Mouse (Mus musculus) embryonic fibroblast, embryonic 13.5 days (primary cell): ENCODE data around the gene Ints11. TPM values are rescaled to one million over a fixed set of nuclear protein-coding genes. Genes with fewer than 3 reads are reported as not detected.

Experiments
- H3K27ac ChIP-seq: 2 replicates; pipeline ENCODE4 v1.5.1; 2012; ENCODE audit warnings: low read length, control low read depth, inconsistent platforms; ENCODE audit not compliant: insufficient read depth
- H3K4me1 ChIP-seq: 2 replicates; pipeline ENCODE4 v1.6.1; 2011; ENCODE audit warnings: low read length; ENCODE audit not compliant: control insufficient read depth, insufficient read depth
- H3K4me3 ChIP-seq: 2 replicates; pipeline ENCODE4 v1.5.1; 2011; ENCODE audit warnings: mild to moderate bottlenecking, control low read depth, low read length; ENCODE audit not compliant: insufficient read depth
- CTCF ChIP-seq: IDR thresholded peaks from 2 replicates; pipeline ENCODE4 v1.5.1; 2011; ENCODE audit warnings: mild to moderate bottlenecking, control low read depth, low read length, moderate library complexity, borderline replicate concordance; ENCODE audit not compliant: insufficient read depth
- POLR2A ChIP-seq: IDR thresholded peaks from 2 replicates; pipeline ENCODE4 v1.6.1; 2011; ENCODE audit warnings: low read depth, mild to moderate bottlenecking, control low read depth, low read length, moderate library complexity
- polyA plus RNA-seq: library from polyadenylated mRNA; stranded (reverse); fragments of >200 nt; gene quantifications from 2 replicates; pipeline ENCODE4 v1.2.4, GENCODE M21; 2011; ENCODE audit warnings: low read depth; ENCODE audit not compliant: missing spikeins, insufficient read length

Ints11 gene
- polyA plus RNA-seq, 1 experiment: 33.2 TPM

- Histone ChIP-seq H3K4me1 (no peaks in the 10 kb centered on the region; the same call in 1 of the 2 replicates), H3K27ac (no peak overlapping the region), H3K4me3 (no peak overlapping the region)
- no peak for TF ChIP-seq POLR2A
- no peak for TF ChIP-seq CTCF
Observed at GRCm38 (mm10) chr4:155856881-155857280, 12.5 kb upstream of the Ints11 start.

- H3K4me3 ChIP-seq: no peak overlapping the region
Observed at GRCm38 (mm10) chr4:155859318-155859717, 10.0 kb upstream of the Ints11 start.

GRCm38 (mm10) chr4:155861787-155862186 is 7.6 kb upstream of the Ints11 start:
- Histone ChIP-seq H3K27ac (no peak overlapping the region), H3K4me1 (no peaks in the 10 kb centered on the region), H3K4me3 (no peak overlapping the region)
- TF ChIP-seq POLR2A (no peak), CTCF (no peak)

More at GRCm38 (mm10) chr4:155859318-155859717, 10.0 kb upstream of the Ints11 start:
- no peak for TF ChIP-seq CTCF
- TF ChIP-seq POLR2A: no peak
- Histone ChIP-seq H3K27ac (no peak overlapping the region), H3K4me1 (no peaks in the 10 kb centered on the region)

GRCm38 (mm10) chr4:155863001-155863400 is 6.3 kb upstream of the Ints11 start, which contains the start of gene Tas1r3:
Gene Tas1r3, minus strand, starts transcription at chr4:155863362.
- no peak within 1 kb of the TSS for H3K4me3 ChIP-seq
- TF ChIP-seq CTCF: no peak
- no peak for TF ChIP-seq POLR2A
- no peaks in the 10 kb centered on the region for H3K4me1 ChIP-seq
- no peak within 1 kb of the TSS for H3K27ac ChIP-seq

DNA sequence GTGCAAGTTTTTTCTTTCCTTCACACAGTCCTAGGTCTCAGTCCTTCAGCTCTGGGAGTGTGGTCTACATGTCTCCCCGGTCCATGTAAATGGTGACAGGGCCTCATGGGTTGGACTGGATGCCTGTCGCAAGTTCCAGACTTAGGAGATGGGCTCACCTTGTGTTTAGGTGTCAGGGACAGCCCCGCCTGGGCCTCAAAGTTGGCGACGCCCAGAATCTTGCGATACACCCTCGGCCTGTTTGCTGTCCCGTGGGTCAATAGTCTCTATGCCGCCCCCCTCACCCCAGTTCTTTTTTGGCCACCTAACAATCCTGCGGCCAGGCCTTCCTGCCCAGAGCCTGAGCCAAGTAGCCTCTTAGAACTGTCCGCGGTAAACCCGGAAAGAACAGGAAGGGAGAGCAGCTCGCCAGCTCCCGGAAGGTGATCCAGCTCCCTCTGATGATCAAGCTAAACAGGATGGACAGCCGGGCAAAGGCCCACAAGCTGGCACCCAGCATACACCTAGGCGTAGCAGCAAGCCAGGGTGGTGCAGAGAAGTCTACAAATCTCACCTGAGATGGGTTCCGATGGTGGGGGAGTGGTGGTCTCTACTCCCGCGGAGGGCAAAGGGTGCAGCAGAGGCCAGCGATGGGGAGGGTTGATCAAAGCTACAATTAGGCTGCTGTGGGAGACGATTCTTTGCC is 590 bp upstream of the Ints11 start:
- no peak for TF ChIP-seq CTCF
- TF ChIP-seq POLR2A: no peak
- H3K27ac ChIP-seq: no peak overlapping the region
- H3K4me1 ChIP-seq: 0 out of 2 replicates have a peak, but pooled peaks cover 2% of the 10 kb centered on the region
- peak overlapping the region; percentile 87 for H3K4me3 ChIP-seq

DNA sequence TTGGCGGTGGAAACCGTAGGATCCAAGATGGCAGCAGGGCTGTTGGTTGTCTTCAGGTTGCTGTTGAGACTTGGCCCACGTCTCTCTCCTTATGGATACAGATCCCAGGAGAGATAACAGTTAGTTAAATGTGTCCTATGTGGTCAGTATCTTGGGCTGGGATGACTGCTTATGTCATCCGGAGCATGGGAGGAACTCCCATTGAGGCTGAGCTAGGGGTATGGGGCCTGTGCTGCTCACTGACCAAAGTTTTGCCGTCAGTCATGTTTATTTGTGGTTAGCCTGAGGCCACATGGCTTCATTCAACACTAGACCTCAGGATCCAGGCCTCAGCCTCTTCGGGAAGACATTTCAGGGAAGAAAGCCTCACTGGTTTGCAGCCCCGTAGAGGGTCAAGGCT is 2.1 kb downstream of the Ints11 start:
- 0 out of 2 replicates have a peak, but pooled peaks cover 2% of the 10 kb centered on the region for H3K4me1 ChIP-seq
- TF ChIP-seq CTCF (no peak), POLR2A (no peak)
- H3K4me3 ChIP-seq: no peak overlapping the region
- H3K27ac ChIP-seq: no peak overlapping the region

- TF ChIP-seq POLR2A (no peak), CTCF (no peak)
- H3K4me1 ChIP-seq: no peaks in the 10 kb centered on the region
- no peak overlapping the region for H3K4me3 ChIP-seq
- H3K27ac ChIP-seq: no peak overlapping the region
Observed at GRCm38 (mm10) chr4:155883587-155883986, 14.2 kb downstream of the Ints11 start.

DNA sequence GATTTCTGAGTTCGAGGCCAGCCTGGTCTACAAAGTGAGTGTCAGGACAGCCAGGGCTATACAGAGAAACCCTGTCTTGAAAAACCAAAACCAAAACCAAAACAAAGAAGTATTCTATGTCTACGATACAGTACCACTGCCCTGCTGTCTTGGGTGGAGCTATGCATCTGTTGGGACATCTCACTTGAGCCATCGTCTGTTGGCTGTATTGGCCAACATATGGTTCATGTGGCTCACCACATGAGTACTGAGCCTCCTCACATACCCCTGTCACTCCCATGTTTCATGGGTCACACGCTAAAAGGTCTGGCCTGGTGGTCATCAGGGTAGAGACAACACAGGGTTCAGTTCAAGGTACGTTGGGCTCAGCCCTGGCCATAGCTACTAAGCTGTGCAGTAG is 17.0 kb downstream of the Ints11 start:
- no peaks in the 10 kb centered on the region for H3K4me1 ChIP-seq
- TF ChIP-seq POLR2A (no peak), CTCF (no peak)
- H3K27ac ChIP-seq: no peak overlapping the region
- no peak overlapping the region for H3K4me3 ChIP-seq

DNA sequence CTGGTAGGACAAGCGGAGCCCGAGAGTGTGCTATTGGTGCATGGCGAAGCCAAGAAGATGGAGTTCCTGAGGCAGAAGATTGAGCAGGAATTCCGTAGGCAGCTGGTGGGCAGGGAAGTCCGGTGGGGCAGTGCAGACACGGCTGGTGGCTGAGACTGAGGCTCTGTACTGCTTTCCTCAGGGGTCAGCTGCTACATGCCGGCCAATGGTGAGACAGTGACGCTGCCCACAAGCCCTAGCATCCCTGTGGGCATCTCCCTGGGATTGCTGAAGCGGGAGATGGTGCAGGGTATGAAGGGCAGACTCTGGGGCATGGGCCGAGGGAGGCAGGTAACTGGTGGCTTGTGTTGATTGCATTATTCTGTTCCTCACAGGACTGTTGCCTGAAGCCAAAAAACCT is 18.3 kb downstream of the Ints11 start:
- TF ChIP-seq CTCF: no peak
- TF ChIP-seq POLR2A: no peak
- H3K4me3 ChIP-seq: no peak overlapping the region
- no peak overlapping the region for H3K27ac ChIP-seq
- no peaks in the 10 kb centered on the region for H3K4me1 ChIP-seq

- peaks cover under 1% of the 10 kb centered on the region; the same call in 1 of the 2 replicates for H3K4me1 ChIP-seq
- TF ChIP-seq CTCF (no peak), POLR2A (no peak)
- H3K27ac ChIP-seq: no peak overlapping the region
- no peak overlapping the region for H3K4me3 ChIP-seq
Observed at GRCm38 (mm10) chr4:155888181-155888580, 18.8 kb downstream of the Ints11 start.

- TF ChIP-seq CTCF (no peak), POLR2A (no peak)
- no peak overlapping the region for H3K4me3 ChIP-seq
Observed at GRCm38 (mm10) chr4:155889316-155889715, 20.0 kb downstream of the Ints11 start.

More at GRCm38 (mm10) chr4:155889316-155889715, 20.0 kb downstream of the Ints11 start:
- H3K27ac ChIP-seq: no peak overlapping the region
- H3K4me1 ChIP-seq: peaks cover 3% of the 10 kb centered on the region; the same call in 1 of the 2 replicates
